Mouse (Mus musculus) neural tube, embryonic 11.5 days (tissue): ENCODE data around the gene Irgq. TPM values are rescaled to one million over a fixed set of nuclear protein-coding genes. Genes with fewer than 3 reads are reported as not detected.

Experiments used
- ATAC-seq: fragments of 200-750 bp; cut with Nextera tagmentation; 2 replicates; pipeline ENCODE4 v1.8.0; 2017; ENCODE audit warnings: moderate number of reproducible peaks, mild to moderate bottlenecking, moderate TSS enrichment, moderate library complexity; ENCODE audit not compliant: insufficient read depth, low FRiP score, low TSS enrichment
- DNase-seq: peaks from one replicate; pipeline ENCODE4 v3.0.0-alpha.2; 2015; ENCODE audit warnings: low spot score
- H3K27ac ChIP-seq: fragments of 300-500 bp; sonication (generic); 2 replicates; pipeline ENCODE4 v1.5.1; 2014; ENCODE audit warnings: low read depth, mild to moderate bottlenecking, low read length
- H3K27me3 ChIP-seq: fragments of 300-500 bp; sonication (generic); 2 replicates; pipeline ENCODE4 v1.6.1; 2014; ENCODE audit warnings: mild to moderate bottlenecking, low read length, mixed read lengths; ENCODE audit not compliant: control insufficient read depth, insufficient read depth
- H3K36me3 ChIP-seq: fragments of 300-500 bp; sonication (generic); 2 replicates; pipeline ENCODE4 v1.6.1; 2014; ENCODE audit warnings: mild to moderate bottlenecking, low read length, moderate library complexity, mixed read lengths; ENCODE audit not compliant: control insufficient read depth, insufficient read depth
- H3K4me1 ChIP-seq: fragments of 300-500 bp; sonication (generic); 2 replicates; pipeline ENCODE4 v1.6.1; 2014; ENCODE audit warnings: low read length, mixed read lengths; ENCODE audit not compliant: control insufficient read depth, insufficient read depth
- H3K4me2 ChIP-seq: fragments of 300-500 bp; sonication (generic); 2 replicates; pipeline ENCODE4 v1.6.1; 2014; ENCODE audit warnings: low read depth, mild to moderate bottlenecking, moderate library complexity
- H3K4me3 ChIP-seq: fragments of 300-500 bp; sonication (generic); 2 replicates; pipeline ENCODE4 v1.5.1; 2014; ENCODE audit warnings: low read depth, low read length
- H3K9ac ChIP-seq: fragments of 300-500 bp; sonication (generic); 2 replicates; pipeline ENCODE4 v1.6.1; 2014; ENCODE audit warnings: mild to moderate bottlenecking, low read length
- H3K9me3 ChIP-seq: fragments of 300-500 bp; sonication (generic); 2 replicates; pipeline ENCODE4 v1.6.1; 2016; ENCODE audit warnings: low read length; ENCODE audit not compliant: control insufficient read depth
- WGBS: fragments of 180-500 bp; shearing (Covaris S2); extraction: QIAGEN DNeasy Blood & Tissue Kit; methylation state at CpG from one replicate; pipeline ENCODE4 v1.1.7; 2014; 5-methylcytosine and 5-hydroxymethylcytosine counted together
- polyA plus RNA-seq: library from polyadenylated mRNA; unstranded; fragments of >200 nt; fragmentation: Nextera tagmentation; extraction: Ambion mirVana; gene quantifications from 2 replicates; pipeline ENCODE4 v1.2.1, GENCODE M21; 2014

Gene Irgq
- polyA plus RNA-seq, 1 experiment from 2014 or later = 19.1 TPM

GRCm38 (mm10) chr7:24565627-24566026 is 35.1 kb downstream of the Irgq start:
- WGBS = 97% methylated on average over 11 of the region's 11 CpGs
- no peak for DNase-seq
- H3K36me3 ChIP-seq = peaks cover 14% of the 10 kb centered on the region

GRCm38 (mm10) chr7:24566206-24566605 is 35.7 kb downstream of the Irgq start:
- H3K9ac ChIP-seq = no peak overlapping the region
- H3K36me3 ChIP-seq = peaks cover 14% of the 10 kb centered on the region
- no peaks in the 10 kb centered on the region for H3K27me3 ChIP-seq
- H3K9me3 ChIP-seq = no peaks in the 10 kb centered on the region
- no peak overlapping the region for H3K4me3 ChIP-seq
- no peak overlapping the region for H3K27ac ChIP-seq
- ATAC-seq (no peak), DNase-seq (no peak)
- WGBS = 95% methylated on average over 9 of the region's 9 CpGs
- no peak overlapping the region for H3K4me2 ChIP-seq
- H3K4me1 ChIP-seq = no peaks in the 10 kb centered on the region

More at GRCm38 (mm10) chr7:24565627-24566026, 35.1 kb downstream of the Irgq start:
- Histone ChIP-seq H3K9ac (no peak overlapping the region), H3K4me3 (no peak overlapping the region), H3K27ac (no peak overlapping the region), H3K4me1 (no peaks in the 10 kb centered on the region), H3K4me2 (no peak overlapping the region), H3K27me3 (no peaks in the 10 kb centered on the region), H3K9me3 (no peaks in the 10 kb centered on the region)
- no peak for ATAC-seq

- Histone ChIP-seq H3K4me3 (no peak overlapping the region), H3K27ac (no peak overlapping the region), H3K4me2 (no peak overlapping the region), H3K27me3 (no peaks in the 10 kb centered on the region), H3K9me3 (no peaks in the 10 kb centered on the region), H3K4me1 (no peaks in the 10 kb centered on the region), H3K36me3 (peaks cover 11% of the 10 kb centered on the region), H3K9ac (no peak overlapping the region)
- WGBS = 84% methylated on average over 4 of the region's 4 CpGs
- DNase-seq (no peak), ATAC-seq (no peak)
Observed at GRCm38 (mm10) chr7:24568512-24568911, 38.0 kb downstream of the Irgq start.

- Histone ChIP-seq H3K9ac (no peak overlapping the region), H3K27ac (no peak overlapping the region), H3K4me1 (no peaks in the 10 kb centered on the region), H3K4me2 (no peak overlapping the region), H3K9me3 (no peaks in the 10 kb centered on the region), H3K36me3 (peaks cover 11% of the 10 kb centered on the region), H3K27me3 (no peaks in the 10 kb centered on the region), H3K4me3 (no peak overlapping the region)
- DNase-seq = no peak
- 87% methylated on average over 4 of the region's 4 CpGs for WGBS
- ATAC-seq = no peak
Observed at GRCm38 (mm10) chr7:24571071-24571470, 40.6 kb downstream of the Irgq start.

GRCm38 (mm10) chr7:24572455-24572854 is 42.0 kb downstream of the Irgq start:
- Histone ChIP-seq H3K27ac (no peak overlapping the region), H3K9me3 (no peaks in the 10 kb centered on the region), H3K9ac (no peak overlapping the region), H3K36me3 (peaks cover 6% of the 10 kb centered on the region), H3K4me3 (no peak overlapping the region), H3K4me1 (no peaks in the 10 kb centered on the region), H3K4me2 (no peak overlapping the region), H3K27me3 (no peaks in the 10 kb centered on the region)
- DNase-seq = no peak
- ATAC-seq = no peak
- WGBS = 51% methylated on average over 5 of the region's 5 CpGs

- no peak overlapping the region for H3K4me2 ChIP-seq
- H3K27ac ChIP-seq = no peak overlapping the region
- H3K27me3 ChIP-seq = no peaks in the 10 kb centered on the region
- H3K4me1 ChIP-seq = no peaks in the 10 kb centered on the region
- H3K4me3 ChIP-seq = no peak overlapping the region
- ATAC-seq = no peak
- 65% methylated on average over 12 of the region's 12 CpGs for WGBS
- DNase-seq = no peak
- no peaks in the 10 kb centered on the region for H3K9me3 ChIP-seq
- H3K9ac ChIP-seq = no peak overlapping the region
- peaks cover 3% of the 10 kb centered on the region for H3K36me3 ChIP-seq
Observed at GRCm38 (mm10) chr7:24574224-24574796, 43.8 kb downstream of the Irgq start.

GRCm38 (mm10) chr7:24577811-24578210 is 47.3 kb downstream of the Irgq start:
- no peaks in the 10 kb centered on the region for H3K36me3 ChIP-seq
- no peaks in the 10 kb centered on the region for H3K4me1 ChIP-seq
- WGBS = 92% methylated on average over 10 of the region's 10 CpGs
- no peak for DNase-seq
- no peak overlapping the region for H3K9ac ChIP-seq
- no peak overlapping the region for H3K4me3 ChIP-seq
- no peaks in the 10 kb centered on the region for H3K27me3 ChIP-seq
- no peak overlapping the region for H3K27ac ChIP-seq
- no peak for ATAC-seq
- no peak overlapping the region for H3K4me2 ChIP-seq
- no peaks in the 10 kb centered on the region for H3K9me3 ChIP-seq

- WGBS = 84% methylated on average over 6 of the region's 6 CpGs
- Histone ChIP-seq H3K27me3 (peaks cover 29% of the 10 kb centered on the region), H3K9ac (no peak overlapping the region), H3K4me2 (no peak overlapping the region), H3K4me1 (no peaks in the 10 kb centered on the region), H3K27ac (no peak overlapping the region), H3K9me3 (no peaks in the 10 kb centered on the region), H3K4me3 (no peak overlapping the region), H3K36me3 (no peaks in the 10 kb centered on the region; the same call in 1 of the 2 replicates)
- DNase-seq (no peak), ATAC-seq (no peak)
Observed at GRCm38 (mm10) chr7:24584876-24585275, 54.4 kb downstream of the Irgq start.

- Histone ChIP-seq H3K36me3 (no peaks in the 10 kb centered on the region; the same call in 1 of the 2 replicates), H3K9me3 (no peaks in the 10 kb centered on the region), H3K4me1 (no peaks in the 10 kb centered on the region), H3K9ac (no peak overlapping the region), H3K27me3 (peaks cover 29% of the 10 kb centered on the region), H3K4me2 (no peak overlapping the region), H3K4me3 (no peak overlapping the region), H3K27ac (no peak overlapping the region)
- DNase-seq = no peak
- ATAC-seq = no peak
- WGBS = 38% methylated on average over 10 of the region's 16 CpGs
Observed at GRCm38 (mm10) chr7:24585995-24586394, 55.5 kb downstream of the Irgq start.
